Mouse (Mus musculus) liver, embryonic 12.5 days (tissue): ENCODE results near the gene Akr1b10. TPM values are rescaled to one million over a fixed set of nuclear protein-coding genes. Genes with fewer than 3 reads are reported as not detected.
"Not testable (repeated sequence)": the region's sequence is repeated elsewhere in the genome, so short reads cannot be mapped to it uniquely, and the experiment has no call there.

Experiments
- ATAC-seq: fragments of 200-750 bp; cut with Nextera tagmentation; 2 replicates; pipeline ENCODE4 v1.8.0; 2017; ENCODE audit warnings: moderate number of reproducible peaks, mild to moderate bottlenecking, moderate library complexity
- H3K27ac ChIP-seq: fragments of 300-500 bp; sonication (generic); 2 replicates; pipeline ENCODE4 v1.5.1; 2016; ENCODE audit warnings: mild to moderate bottlenecking
- H3K27me3 ChIP-seq: fragments of 300-500 bp; sonication (generic); replicated peaks from 2 replicates; pipeline ENCODE4 v1.6.1; 2016; ENCODE audit warnings: mild to moderate bottlenecking, moderate library complexity
- H3K36me3 ChIP-seq: fragments of 300-500 bp; sonication (generic); 2 replicates; pipeline ENCODE4 v1.6.1; 2016; ENCODE audit warnings: mild to moderate bottlenecking, moderate library complexity
- H3K4me1 ChIP-seq: fragments of 300-500 bp; sonication (generic); 2 replicates; pipeline ENCODE4 v1.6.1; 2016
- H3K4me2 ChIP-seq: fragments of 300-500 bp; sonication (generic); 2 replicates; pipeline ENCODE4 v1.6.1; 2016; ENCODE audit warnings: mild to moderate bottlenecking, moderate library complexity
- H3K4me3 ChIP-seq: fragments of 300-500 bp; sonication (generic); 2 replicates; pipeline ENCODE4 v1.5.1; 2016; ENCODE audit warnings: mild to moderate bottlenecking, moderate library complexity
- H3K9ac ChIP-seq: fragments of 300-500 bp; sonication (generic); 2 replicates; pipeline ENCODE4 v1.6.1; 2016; ENCODE audit warnings: mild to moderate bottlenecking, moderate library complexity
- H3K9me3 ChIP-seq: fragments of 300-500 bp; sonication (generic); replicated peaks from 2 replicates; pipeline ENCODE4 v1.6.1; 2016; ENCODE audit warnings: mild to moderate bottlenecking, moderate library complexity
- WGBS: fragments of 180-500 bp; shearing (Covaris S2); methylation state at CpG from one replicate; pipeline ENCODE4 v1.1.7; 2016; ENCODE audit not compliant: insufficient replicate concordance; 5-methylcytosine and 5-hydroxymethylcytosine counted together
- polyA plus RNA-seq: library from polyadenylated mRNA; unstranded; fragments of >200 nt; fragmentation: Nextera tagmentation; extraction: Ambion mirVana; gene quantifications from 2 replicates; pipeline ENCODE4 v1.2.1, GENCODE M21; 2016

The Akr1b10 gene
- polyA plus RNA-seq, 1 experiment from 2014 or later: 8.9 TPM

GRCm38 (mm10) chr6:34383401-34383800 is 617 bp upstream of the Akr1b10 start:
- H3K4me1 ChIP-seq: peaks cover 24% of the 10 kb centered on the region

GRCm38 (mm10) chr6:34384701-34385370 is 818 bp downstream of the Akr1b10 start:
- peaks cover 15% of the 10 kb centered on the region for H3K36me3 ChIP-seq
- H3K4me3 ChIP-seq: peak overlapping the region; percentile 67
- peak; percentile 61; the same call in 1 of the 2 replicates for ATAC-seq
- H3K27me3 ChIP-seq: no peaks in the 10 kb centered on the region
- H3K4me1 ChIP-seq: peaks cover 24% of the 10 kb centered on the region
- WGBS: 1% methylated on average over 13 of the region's 13 CpGs
- H3K9me3 ChIP-seq: no peaks in the 10 kb centered on the region
- peak overlapping the region; percentile 91 for H3K4me2 ChIP-seq
- H3K9ac ChIP-seq: peak overlapping the region; percentile 66
- H3K27ac ChIP-seq: 0 out of 2 replicates have a peak overlapping the region, but pooled peaks have one; percentile 4

More at GRCm38 (mm10) chr6:34383401-34383800, 617 bp upstream of the Akr1b10 start:
- no peaks in the 10 kb centered on the region for H3K27me3 ChIP-seq
- peak overlapping the region; percentile 91 for H3K4me2 ChIP-seq
- WGBS: 37% methylated on average over 8 of the region's 8 CpGs
- H3K27ac ChIP-seq: no peak overlapping the region
- H3K9ac ChIP-seq: no peak overlapping the region
- H3K4me3 ChIP-seq: no peak overlapping the region
- 0 out of 2 replicates have a peak, but pooled peaks have one; percentile 15 for ATAC-seq
- no peaks in the 10 kb centered on the region for H3K9me3 ChIP-seq
- H3K36me3 ChIP-seq: peaks cover 9% of the 10 kb centered on the region

- Histone ChIP-seq H3K9me3 (no peaks in the 10 kb centered on the region), H3K4me3 (no peak overlapping the region), H3K36me3 (peaks cover 28% of the 10 kb centered on the region), H3K27me3 (no peaks in the 10 kb centered on the region), H3K4me1 (peaks cover 20% of the 10 kb centered on the region), H3K4me2 (no peak overlapping the region), H3K27ac (no peak overlapping the region), H3K9ac (no peak overlapping the region)
- WGBS: 75% methylated on average over 4 of the region's 4 CpGs
- ATAC-seq: no peak
Observed at GRCm38 (mm10) chr6:34388420-34389156, 4.6 kb downstream of the Akr1b10 start.

- Histone ChIP-seq H3K36me3 (peaks cover 21% of the 10 kb centered on the region), H3K4me3 (no peak overlapping the region), H3K27ac (no peak overlapping the region), H3K9me3 (no peaks in the 10 kb centered on the region), H3K27me3 (no peaks in the 10 kb centered on the region), H3K9ac (no peak overlapping the region), H3K4me2 (no peak overlapping the region), H3K4me1 (no peaks in the 10 kb centered on the region)
- WGBS: 72% methylated on average over 5 of the region's 5 CpGs
- ATAC-seq: no peak
Observed at GRCm38 (mm10) chr6:34395897-34396296, 11.9 kb downstream of the Akr1b10 start.

GRCm38 (mm10) chr6:34398431-34398830 is 14.4 kb downstream of the Akr1b10 start:
- Histone ChIP-seq H3K4me3 (no peak overlapping the region), H3K27me3 (no peaks in the 10 kb centered on the region), H3K4me1 (no peaks in the 10 kb centered on the region), H3K36me3 (peaks cover 13% of the 10 kb centered on the region), H3K27ac (no peak overlapping the region), H3K4me2 (no peak overlapping the region), H3K9me3 (no peaks in the 10 kb centered on the region), H3K9ac (no peak overlapping the region)
- WGBS: 76% methylated on average over 6 of the region's 6 CpGs
- no peak for ATAC-seq

GRCm38 (mm10) chr6:34399606-34400220 is 15.7 kb downstream of the Akr1b10 start:
- 76% methylated on average over 13 of the region's 13 CpGs for WGBS
- H3K9ac ChIP-seq: no peak overlapping the region
- peaks cover 3% of the 10 kb centered on the region; the same call in 1 of the 2 replicates for H3K36me3 ChIP-seq
- H3K27me3 ChIP-seq: no peaks in the 10 kb centered on the region
- no peaks in the 10 kb centered on the region for H3K9me3 ChIP-seq
- no peak overlapping the region for H3K4me2 ChIP-seq
- no peak overlapping the region for H3K4me3 ChIP-seq
- H3K27ac ChIP-seq: no peak overlapping the region
- ATAC-seq: no peak
- H3K4me1 ChIP-seq: no peaks in the 10 kb centered on the region

GRCm38 (mm10) chr6:34400696-34401095 is 16.7 kb downstream of the Akr1b10 start:
- Histone ChIP-seq H3K27me3 (no peaks in the 10 kb centered on the region), H3K9ac (no peak overlapping the region), H3K9me3 (no peaks in the 10 kb centered on the region), H3K4me2 (no peak overlapping the region), H3K4me1 (no peaks in the 10 kb centered on the region), H3K4me3 (no peak overlapping the region), H3K36me3 (peaks cover 3% of the 10 kb centered on the region; the same call in 1 of the 2 replicates), H3K27ac (no peak overlapping the region)
- WGBS: 65% methylated on average over 2 of the region's 2 CpGs
- ATAC-seq: no peak

- ATAC-seq: no peak
- no peaks in the 10 kb centered on the region for H3K36me3 ChIP-seq
- 72% methylated on average over 4 of the region's 4 CpGs for WGBS
- no peaks in the 10 kb centered on the region for H3K4me1 ChIP-seq
- H3K27ac ChIP-seq: no peak overlapping the region
- no peaks in the 10 kb centered on the region for H3K9me3 ChIP-seq
- no peak overlapping the region for H3K4me3 ChIP-seq
- H3K4me2 ChIP-seq: no peak overlapping the region
- no peaks in the 10 kb centered on the region for H3K27me3 ChIP-seq
- no peak overlapping the region for H3K9ac ChIP-seq
Observed at GRCm38 (mm10) chr6:34406746-34407145, 22.7 kb downstream of the Akr1b10 start.

GRCm38 (mm10) chr6:34407403-34407802 is 23.4 kb downstream of the Akr1b10 start:
- H3K36me3 ChIP-seq: no peaks in the 10 kb centered on the region
- no peak for ATAC-seq
- no peak overlapping the region for H3K9ac ChIP-seq
- no peaks in the 10 kb centered on the region for H3K4me1 ChIP-seq
- 78% methylated on average over 10 of the region's 10 CpGs for WGBS
- H3K27me3 ChIP-seq: no peaks in the 10 kb centered on the region
- no peak overlapping the region for H3K4me3 ChIP-seq
- no peak overlapping the region for H3K4me2 ChIP-seq
- no peaks in the 10 kb centered on the region for H3K9me3 ChIP-seq
- H3K27ac ChIP-seq: no peak overlapping the region

GRCm38 (mm10) chr6:34412023-34412422 is 28.0 kb downstream of the Akr1b10 start, which contains the start of gene Akr1b7:
Gene Akr1b7, plus strand, starts transcription at chr6:34412334.
- H3K9me3 ChIP-seq: no peaks in the 10 kb centered on the region
- ATAC-seq: no peak
- WGBS: 60% methylated on average over 6 of the region's 6 CpGs
- no peaks in the 10 kb centered on the region for H3K27me3 ChIP-seq
- no peak within 1 kb of the TSS for H3K4me2 ChIP-seq
- H3K9ac ChIP-seq: no peak within 1 kb of the TSS
- no peaks in the 10 kb centered on the region for H3K36me3 ChIP-seq
- H3K4me1 ChIP-seq: 0 out of 2 replicates have a peak, but pooled peaks cover 2% of the 10 kb centered on the region
- no peak within 1 kb of the TSS for H3K4me3 ChIP-seq
- no peak within 1 kb of the TSS for H3K27ac ChIP-seq

- H3K4me1 ChIP-seq: 0 out of 2 replicates have a peak, but pooled peaks cover 2% of the 10 kb centered on the region
- H3K4me3 ChIP-seq: no peak overlapping the region
- no peak overlapping the region for H3K4me2 ChIP-seq
- no peak for ATAC-seq
- no peak overlapping the region for H3K9ac ChIP-seq
- H3K27me3 ChIP-seq: no peaks in the 10 kb centered on the region
- H3K9me3 ChIP-seq: no peaks in the 10 kb centered on the region
- H3K36me3 ChIP-seq: no peaks in the 10 kb centered on the region
- H3K27ac ChIP-seq: no peak overlapping the region
- WGBS: 40% methylated on average over 1 of the region's 1 CpGs
Observed at GRCm38 (mm10) chr6:34412688-34413087, 28.7 kb downstream of the Akr1b10 start.

GRCm38 (mm10) chr6:34413386-34413785 is 29.4 kb downstream of the Akr1b10 start:
- H3K27ac ChIP-seq, ATAC-seq, H3K36me3 ChIP-seq, H3K27me3 ChIP-seq, H3K9me3 ChIP-seq, H3K4me1 ChIP-seq, H3K4me2 ChIP-seq, H3K4me3 ChIP-seq, H3K9ac ChIP-seq: not testable (repeated sequence)
- WGBS: 23% methylated on average over 1 of the region's 1 CpGs
